Mouse (Mus musculus) MEL (cell line): ENCODE data around the gene Limd2. TPM values are rescaled to one million over a fixed set of nuclear protein-coding genes. Genes with fewer than 3 reads are reported as not detected.

Source experiments
- DNase-seq: peaks from one replicate; pipeline ENCODE4 v3.0.0; 2011; ENCODE audit warnings: low read depth, low spot score
- H3K27ac ChIP-seq: 2 replicates; pipeline ENCODE4 v1.5.1; 2012; ENCODE audit warnings: low read depth, mild to moderate bottlenecking, control low read depth, low read length, moderate library complexity; ENCODE audit not compliant: control insufficient read depth
- H3K27me3 ChIP-seq, 2 experiments: fragments of 150-350 bp in 1 of 2; sonication (generic) in 1 of 2; 2 replicates each; pipeline ENCODE4 v1.6.1; 2012; ENCODE audit warnings: low read length in 2 of 2, mild to moderate bottlenecking in 2 of 2, improper control_type of control experiment in 1 of 2, moderate library complexity in 1 of 2; ENCODE audit not compliant: insufficient read depth in 2 of 2, control insufficient read depth in 1 of 2
- H3K36me3 ChIP-seq, 2 experiments: 2 replicates each; pipeline ENCODE4 v1.6.1; 2012 to 2014; ENCODE audit warnings: low read length in 2 of 2, improper control_type of control experiment in 1 of 2, inconsistent platforms in 1 of 2, mild to moderate bottlenecking in 1 of 2; ENCODE audit not compliant: insufficient read depth in 2 of 2, control insufficient read depth in 1 of 2
- H3K4me1 ChIP-seq, 2 experiments: fragments of 150-350 bp in 1 of 2; sonication (generic) in 1 of 2; 2 replicates each; pipeline ENCODE4 v1.6.1; 2012; ENCODE audit warnings: low read length in 2 of 2, improper control_type of control experiment in 1 of 2, mild to moderate bottlenecking in 1 of 2; ENCODE audit not compliant: insufficient read depth in 2 of 2, control insufficient read depth in 1 of 2
- H3K4me3 ChIP-seq, 2 experiments: fragments of 150-350 bp in 1 of 2; sonication (generic) in 1 of 2; 2 replicates each; pipeline ENCODE4 v1.5.1; 2012; ENCODE audit warnings: low read depth in 2 of 2, low read length in 2 of 2, mild to moderate bottlenecking in 2 of 2, moderate library complexity in 2 of 2, control low read depth in 1 of 2, improper control_type of control experiment in 1 of 2; ENCODE audit not compliant: control insufficient read depth in 1 of 2, insufficient read depth in 1 of 2
- H3K79me2 ChIP-seq: 2 replicates; pipeline ENCODE4 v1.6.1; 2012; ENCODE audit warnings: mild to moderate bottlenecking, low read length, moderate library complexity; ENCODE audit not compliant: control insufficient read depth, poor library complexity, insufficient read depth
- H3K9ac ChIP-seq: 2 replicates; pipeline ENCODE4 v1.6.1; 2012; ENCODE audit warnings: low read depth, mild to moderate bottlenecking, control low read depth, low read length, moderate library complexity; ENCODE audit not compliant: control insufficient read depth, poor library complexity, severe bottlenecking
- H3K9me3 ChIP-seq: fragments of 150-350 bp; sonication (generic); replicated peaks from 2 replicates; pipeline ENCODE4 v1.6.1; 2012; ENCODE audit warnings: mild to moderate bottlenecking, low read length, improper control_type of control experiment, moderate library complexity; ENCODE audit not compliant: insufficient read depth
- BHLHE40 ChIP-seq: IDR thresholded peaks from 2 replicates; pipeline ENCODE4 v1.6.1; 2012; ENCODE audit warnings: low read depth, mild to moderate bottlenecking, inconsistent platforms, low read length, improper control_type of control experiment, borderline replicate concordance
- CHD2 ChIP-seq: IDR thresholded peaks from 2 replicates; pipeline ENCODE4 v1.6.1; 2011; ENCODE audit warnings: low read length, improper control_type of control experiment
- CTCF ChIP-seq, 3 experiments: IDR thresholded peaks in 2 of 3; conservative IDR thresholded peaks in 1 of 3; 2 replicates each; pipeline ENCODE4 v1.5.1; 2011 to 2012; ENCODE audit warnings: low read length in 3 of 3, low read depth in 2 of 3, mild to moderate bottlenecking in 2 of 3, improper control_type of control experiment in 1 of 3, inconsistent platforms in 1 of 3, mixed read lengths in 1 of 3, moderate library complexity in 1 of 3; ENCODE audit not compliant: control insufficient read depth in 1 of 3, insufficient read depth in 1 of 3, poor library complexity in 1 of 3, severe bottlenecking in 1 of 3
- E2F4 ChIP-seq: IDR thresholded peaks from 2 replicates; pipeline ENCODE4 v1.6.1; 2011; ENCODE audit warnings: low read depth, low read length, improper control_type of control experiment, borderline replicate concordance
- ELF1 ChIP-seq: IDR thresholded peaks from 2 replicates; pipeline ENCODE4 v1.6.1; 2014; ENCODE audit warnings: low read depth, mild to moderate bottlenecking, inconsistent platforms, low read length, improper control_type of control experiment, moderate library complexity
- EP300 ChIP-seq, 2 experiments: IDR thresholded peaks; 2 replicates each; pipeline ENCODE4 v1.6.1; 2011; ENCODE audit warnings: improper control_type of control experiment in 2 of 2, low read length in 2 of 2, low read depth in 1 of 2, mild to moderate bottlenecking in 1 of 2
- GABPA ChIP-seq: IDR thresholded peaks from 2 replicates; pipeline ENCODE4 v1.6.1; 2012; ENCODE audit warnings: low read depth, mild to moderate bottlenecking, inconsistent platforms, low read length, improper control_type of control experiment, moderate library complexity
- GATA1 ChIP-seq: IDR thresholded peaks from 2 replicates; pipeline ENCODE4 v1.6.1; 2011; ENCODE audit warnings: low read depth, low read length, improper control_type of control experiment
- HCFC1 ChIP-seq: IDR thresholded peaks from 2 replicates; pipeline ENCODE4 v1.6.1; 2012; ENCODE audit warnings: low read depth, mild to moderate bottlenecking, inconsistent platforms, low read length, improper control_type of control experiment, moderate library complexity
- JUND ChIP-seq: IDR thresholded peaks from 2 replicates; pipeline ENCODE4 v1.6.1; 2011; ENCODE audit warnings: low read depth, mild to moderate bottlenecking, improper control_type of control experiment, low read length
- MAFK ChIP-seq: IDR thresholded peaks from 2 replicates; pipeline ENCODE4 v1.6.1; 2011; ENCODE audit warnings: low read depth, mild to moderate bottlenecking, low read length, improper control_type of control experiment, borderline replicate concordance
- MEF2A ChIP-seq: IDR thresholded peaks from 2 replicates; pipeline ENCODE4 v1.6.1; 2014; ENCODE audit warnings: low read depth, mild to moderate bottlenecking, inconsistent platforms, low read length, improper control_type of control experiment; ENCODE audit not compliant: poor library complexity, insufficient replicate concordance, severe bottlenecking; ENCODE audit errors: extremely low read depth
- MXI1 ChIP-seq: IDR thresholded peaks from 2 replicates; pipeline ENCODE4 v1.6.1; 2011; ENCODE audit warnings: mild to moderate bottlenecking, low read depth, low read length, improper control_type of control experiment
- MYC ChIP-seq: IDR thresholded peaks from 2 replicates; pipeline ENCODE4 v1.6.1; 2011; ENCODE audit warnings: low read depth, mild to moderate bottlenecking, low read length, improper control_type of control experiment, moderate library complexity
- NELFE ChIP-seq: IDR thresholded peaks from 2 replicates; pipeline ENCODE4 v1.6.1; 2011; ENCODE audit warnings: low read depth, low read length, improper control_type of control experiment
- POLR2A ChIP-seq, 2 experiments: IDR thresholded peaks; 2 replicates each; pipeline ENCODE4 v1.6.1; 2011 to 2012; ENCODE audit warnings: low read length in 2 of 2, mild to moderate bottlenecking in 2 of 2, control low read depth in 1 of 2, improper control_type of control experiment in 1 of 2, low read depth in 1 of 2, moderate library complexity in 1 of 2; ENCODE audit not compliant: control insufficient read depth in 1 of 2, insufficient read depth in 1 of 2, poor library complexity in 1 of 2
- POLR2AphosphoS2 ChIP-seq: IDR thresholded peaks from 2 replicates; pipeline ENCODE4 v1.6.1; 2011; ENCODE audit warnings: low read length, improper control_type of control experiment
- POLR2AphosphoS5 ChIP-seq: IDR thresholded peaks from 2 replicates; pipeline ENCODE4 v1.6.1; 2012; ENCODE audit warnings: low read depth, borderline replicate concordance, mild to moderate bottlenecking, inconsistent platforms, low read length, moderate library complexity, mixed read lengths
- RAD21 ChIP-seq: IDR thresholded peaks from 2 replicates; pipeline ENCODE4 v1.6.1; 2011; ENCODE audit warnings: mild to moderate bottlenecking, low read depth, low read length, improper control_type of control experiment
- RCOR1 ChIP-seq: IDR thresholded peaks from 2 replicates; pipeline ENCODE4 v1.6.1; 2012; ENCODE audit warnings: low read depth, mild to moderate bottlenecking, inconsistent platforms, low read length, improper control_type of control experiment
- SIN3A ChIP-seq: IDR thresholded peaks from 2 replicates; pipeline ENCODE4 v1.6.1; 2012; ENCODE audit warnings: low read length, improper control_type of control experiment, inconsistent platforms
- SMC3 ChIP-seq: IDR thresholded peaks from 2 replicates; pipeline ENCODE4 v1.6.1; 2011; ENCODE audit warnings: low read depth, low read length, improper control_type of control experiment
- TBP ChIP-seq: IDR thresholded peaks from 2 replicates; pipeline ENCODE4 v1.8.0; 2011; ENCODE audit warnings: low read depth, low read length, improper control_type of control experiment
- TCF12 ChIP-seq: IDR thresholded peaks from 2 replicates; pipeline ENCODE4 v1.6.1; 2014; ENCODE audit warnings: low read depth, mild to moderate bottlenecking, inconsistent platforms, low read length, improper control_type of control experiment, moderate library complexity
- USF2 ChIP-seq, 2 experiments: IDR thresholded peaks; 2 replicates each; pipeline ENCODE4 v1.6.1; 2011 to 2012; ENCODE audit warnings: improper control_type of control experiment in 2 of 2, low read length in 2 of 2, borderline replicate concordance in 1 of 2, inconsistent platforms in 1 of 2, low read depth in 1 of 2, mild to moderate bottlenecking in 1 of 2; ENCODE audit not compliant: insufficient read depth in 1 of 2
- ZC3H11A ChIP-seq: IDR thresholded peaks from 2 replicates; pipeline ENCODE4 v1.6.1; 2012; ENCODE audit warnings: low read depth, mild to moderate bottlenecking, inconsistent platforms, low read length, improper control_type of control experiment
- ZKSCAN1 ChIP-seq: IDR thresholded peaks from 2 replicates; pipeline ENCODE4 v1.6.1; 2012; ENCODE audit warnings: low read depth, mild to moderate bottlenecking, inconsistent platforms, low read length, improper control_type of control experiment, moderate library complexity
- ZNF384 ChIP-seq: IDR thresholded peaks from 2 replicates; pipeline ENCODE4 v1.6.1; 2012; ENCODE audit warnings: low read depth, mild to moderate bottlenecking, inconsistent platforms, low read length, improper control_type of control experiment
- polyA plus RNA-seq, 2 experiments: library from polyadenylated mRNA; stranded (reverse) in 1 of 2; unstranded in 1 of 2; fragments of >175 nt in 1 of 2; fragments of >200 nt in 1 of 2; gene quantifications; 2 replicates each; pipeline versions ENCODE4 v1.2.1 to v1.2.4; 2012; ENCODE audit warnings: low replicate concordance in 2 of 2, low read depth in 1 of 2; ENCODE audit not compliant: insufficient read length in 2 of 2, insufficient read depth in 1 of 2, missing spikeins in 1 of 2
- total RNA-seq: library from RNA; depleted of rRNA; stranded (reverse); fragments of 300-350 nt; gene quantifications from 2 replicates; pipeline ENCODE4 v1.2.3, GENCODE M21; 2012

Gene Limd2
- total and polyA plus RNA-seq, 3 experiments, result 58.6 to 201 TPM; not detected in 1

- peaks cover 15 to 22% of the 10 kb centered on the region in 2 experiments for H3K4me1 ChIP-seq
Measured at GRCm38 (mm10) chr11:106194155-106194541, 33.5 kb upstream of the Limd2 start.

GRCm38 (mm10) chr11:106193371-106194154 lies 32.9 kb upstream of the Limd2 start:
- Histone ChIP-seq H3K79me2 (peaks cover 2% of the 10 kb centered on the region; the same call in 1 of the 2 replicates), H3K27ac (peak overlapping the region; percentile 86), H3K4me3 (peak overlapping the region; percentile 74 to 89), H3K27me3 (no peaks in the 10 kb centered on the region), H3K36me3 (peaks cover 3 to 24% of the 10 kb centered on the region in 2 experiments; a peak in 3 of 4 replicates), H3K9me3 (no peaks in the 10 kb centered on the region), H3K9ac (peak overlapping the region; percentile 82), H3K4me1 (peaks cover 11 to 20% of the 10 kb centered on the region in 2 experiments)
- DNase-seq, result peak; percentile 99
- peak; percentile 95 for TF ChIP-seq POLR2AphosphoS2
- TF ChIP-seq ZNF384, result no peak; the same call in 1 of the 2 replicates
- no peak for TF ChIP-seq MXI1
- TF ChIP-seq TCF12, result no peak; the same call in 1 of the 2 replicates
- no peak for TF ChIP-seq RAD21
- peak; percentile 36; the same call in 1 of the 2 replicates for TF ChIP-seq MEF2A
- TF ChIP-seq GATA1, result no peak
- 0 out of 2 replicates have a peak, but pooled peaks have one; percentile 15 for TF ChIP-seq JUND
- no peak for TF ChIP-seq BHLHE40
- peak; percentile 39 to 62; a peak in 1 of 4 replicates for TF ChIP-seq EP300 (IDR thresholded peaks at IDR 0.05; ENCODE audit: low read depth in 1 of 2, low read length in 2 of 2)
- peak; percentile 42; the same call in 1 of the 2 replicates for TF ChIP-seq E2F4
- peak; percentile 59 for TF ChIP-seq SIN3A
- TF ChIP-seq NELFE, result peak; percentile 83
- no peak for TF ChIP-seq CHD2
- peak; percentile 75 for TF ChIP-seq ELF1
- peak; percentile 74; the same call in 1 of the 2 replicates for TF ChIP-seq HCFC1
- TF ChIP-seq USF2 (IDR thresholded peaks at IDR 0.05; ENCODE audit: borderline replicate concordance in 1 of 2, insufficient read depth in 1 of 2, low read depth in 1 of 2, low read length in 2 of 2), result no peak
- TF ChIP-seq RCOR1, result peak; percentile 31; the same call in 1 of the 2 replicates
- no peak for TF ChIP-seq POLR2AphosphoS5
- TF ChIP-seq POLR2A (IDR thresholded peaks at IDR 0.05; ENCODE audit: control insufficient read depth in 1 of 2, insufficient read depth in 1 of 2, low read depth in 1 of 2, low read length in 2 of 2, poor library complexity in 1 of 2), result peak; percentile 91 to 97
- TF ChIP-seq ZC3H11A, result no peak; the same call in 1 of the 2 replicates
- TF ChIP-seq CTCF (IDR thresholded peaks at IDR 0.05 in 2 of 3, conservative IDR thresholded peaks at IDR 0.05 in 1 of 3; ENCODE audit: control insufficient read depth in 1 of 3, insufficient read depth in 1 of 3, low read depth in 2 of 3, low read length in 3 of 3, poor library complexity in 1 of 3, severe bottlenecking in 1 of 3), result 0 out of 6 replicates have a peak, but pooled peaks of 1 of the 3 experiments have one; percentile 0
- peak; percentile 62; the same call in 1 of the 2 replicates for TF ChIP-seq MYC

More at GRCm38 (mm10) chr11:106194155-106194541, 33.5 kb upstream of the Limd2 start:
- Histone ChIP-seq H3K27ac (peak overlapping the region; percentile 86), H3K36me3 (peaks cover 8 to 29% of the 10 kb centered on the region in 2 experiments), H3K9me3 (no peaks in the 10 kb centered on the region), H3K9ac (peak overlapping the region; percentile 75), H3K4me3 (peak overlapping the region; percentile 66 to 77), H3K79me2 (peaks cover 2% of the 10 kb centered on the region; the same call in 1 of the 2 replicates), H3K27me3 (no peaks in the 10 kb centered on the region)
- TF ChIP-seq ZKSCAN1, result 0 out of 2 replicates have a peak, but pooled peaks have one; percentile 6
- TF ChIP-seq TBP, result no peak
- TF ChIP-seq MAFK, result no peak
- no peak for TF ChIP-seq POLR2AphosphoS5
- TF ChIP-seq POLR2A (IDR thresholded peaks at IDR 0.05; ENCODE audit: control insufficient read depth in 1 of 2, insufficient read depth in 1 of 2, low read depth in 1 of 2, low read length in 2 of 2, poor library complexity in 1 of 2), result no peak
- TF ChIP-seq SMC3, result no peak
- 0 out of 2 replicates have a peak, but pooled peaks have one; percentile 28 for TF ChIP-seq MXI1
- no peak for TF ChIP-seq SIN3A
- 0 out of 2 replicates have a peak, but pooled peaks have one; percentile 3 for TF ChIP-seq RCOR1
- TF ChIP-seq RAD21, result no peak
- 0 out of 2 replicates have a peak, but pooled peaks have one; percentile 3 for TF ChIP-seq GABPA
- no peak for TF ChIP-seq ZC3H11A
- TF ChIP-seq ZNF384, result peak; percentile 69
- TF ChIP-seq EP300 (IDR thresholded peaks at IDR 0.05; ENCODE audit: low read depth in 1 of 2, low read length in 2 of 2), result no peak
- no peak for DNase-seq
